Mouse (Mus musculus) G1E (cell line): ENCODE measurements at regions not wholly inside any gene's neighbourhood (a gene's known extent, or its start where the extent isn't known, plus 50 kb on each side); places are given as distances from the start of the nearest gene placed in this dataset.

ENCODE experiments used
- CTCF ChIP-seq: IDR thresholded peaks from 2 replicates; pipeline ENCODE4 v1.5.1; 2012; ENCODE audit warnings: low read depth, low read length, inconsistent platforms, mixed read lengths
- GATA1 ChIP-seq: IDR thresholded peaks from 2 replicates; pipeline ENCODE4 v1.6.1; 2012; ENCODE audit warnings: borderline replicate concordance, low read length, inconsistent platforms, mixed read lengths
- TAL1 ChIP-seq: conservative IDR thresholded peaks from 2 replicates; pipeline ENCODE4 v1.6.1; 2012; ENCODE audit warnings: low read depth, low read length, inconsistent platforms, mixed read lengths

- TF ChIP-seq CTCF: no peak
- no peak for TF ChIP-seq TAL1
- no peak for TF ChIP-seq GATA1
Observed at GRCm38 (mm10) chr9:76659798-76660197, 92.9 kb upstream of the Fam83b start.
